Mouse (Mus musculus) common myeloid progenitor, adult 5-6 weeks (primary cell): ENCODE measurements at regions not wholly inside any gene's neighbourhood (a gene's known extent, or its start where the extent isn't known, plus 50 kb on each side); places are given as distances from the start of the nearest gene placed in this dataset.
A peak's percentile ranks its signal among the peaks of the same experiment; 100 is the strongest.

Source experiments
- ATAC-seq: replicated peaks from 2 replicates; pipeline ENCODE4 v1.8.0; 2016; ENCODE audit warnings: low read depth, mild to moderate bottlenecking, moderate TSS enrichment, inconsistent platforms; ENCODE audit not compliant: poor library complexity, severe bottlenecking

GRCm38 (mm10) chr15:36719241-36719640 is 288.3 kb downstream of the Zfp706 start:
- peak; percentile 68 for ATAC-seq

DNA sequence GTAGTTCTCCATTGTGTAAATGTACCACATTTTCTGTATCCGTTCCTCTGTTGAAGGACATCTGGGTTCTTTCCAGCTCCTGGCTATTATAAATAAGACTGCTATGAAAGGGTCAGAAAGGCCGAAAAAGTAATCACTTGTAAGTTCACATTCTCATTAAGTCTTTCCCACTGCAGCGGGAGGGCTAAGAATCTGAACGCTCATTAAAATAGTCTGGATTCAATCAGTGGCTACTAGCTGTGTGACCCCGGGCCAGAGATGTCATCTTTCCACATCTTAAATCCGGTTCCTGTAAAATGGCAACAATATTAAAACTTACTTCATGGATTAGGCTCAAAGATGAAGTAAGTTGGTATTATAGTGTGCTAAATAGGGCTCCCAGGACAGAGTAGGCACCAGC is 289.7 kb downstream of the Zfp706 start:
- no peak for ATAC-seq

DNA sequence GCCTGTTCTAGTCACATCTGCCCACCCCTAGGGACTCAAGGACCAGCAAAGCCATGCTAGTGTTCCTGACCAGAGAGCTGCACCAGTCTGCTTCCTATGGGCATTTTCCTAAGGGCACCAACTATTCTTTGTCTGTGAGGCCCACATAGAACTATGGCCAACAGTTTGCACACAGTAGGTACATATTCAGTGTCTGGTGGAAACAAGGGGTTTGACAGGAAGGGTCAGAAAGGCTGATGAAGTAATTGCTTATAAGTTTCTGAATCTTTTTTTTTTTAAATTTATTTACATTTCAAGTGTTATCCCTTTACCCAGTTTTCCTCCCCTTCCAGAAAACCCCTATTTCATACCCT is 290.9 kb downstream of the Zfp706 start:
- no peak for ATAC-seq

- peak; percentile 75 for ATAC-seq
Observed at GRCm38 (mm10) chr15:36715745-36716685, 291.6 kb downstream of the Zfp706 start.

DNA sequence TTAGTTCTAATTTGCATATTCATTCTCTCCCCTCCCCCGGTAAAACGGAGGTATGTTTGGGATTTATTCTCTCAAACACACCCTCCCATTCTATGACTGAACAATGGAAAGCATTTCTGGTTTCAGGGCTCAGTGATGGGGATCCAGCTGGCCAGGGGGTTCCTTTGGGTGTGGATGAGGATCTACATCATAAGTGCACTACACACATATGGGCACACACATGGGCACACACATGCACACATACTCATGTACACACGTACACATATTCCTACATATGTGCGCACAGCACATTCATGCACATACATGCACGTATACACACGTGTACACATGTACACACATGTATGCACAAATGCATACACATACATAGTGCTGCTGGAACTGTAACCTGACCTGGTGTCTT is 292.4 kb downstream of the Zfp706 start:
- no peak for ATAC-seq

DNA sequence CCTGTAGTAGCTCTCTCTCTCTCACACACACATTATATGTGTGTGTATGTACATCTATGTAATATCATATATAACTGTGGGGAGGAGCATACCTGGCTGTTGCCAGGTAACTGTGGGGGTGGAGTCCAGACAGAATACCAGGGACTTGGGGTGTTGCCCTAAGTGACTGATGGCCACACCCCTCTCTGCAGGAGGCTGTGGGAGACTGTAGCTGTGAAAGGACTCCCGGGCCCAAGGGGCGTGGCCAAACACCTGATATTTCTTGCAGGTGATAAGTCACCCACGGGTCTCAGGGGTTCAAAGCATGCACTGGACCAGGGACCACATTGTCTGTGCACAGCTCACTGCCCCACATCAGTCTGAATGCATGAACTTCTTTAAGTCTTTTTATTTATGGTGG is 297.8 kb downstream of the Zfp706 start:
- no peak for ATAC-seq

DNA sequence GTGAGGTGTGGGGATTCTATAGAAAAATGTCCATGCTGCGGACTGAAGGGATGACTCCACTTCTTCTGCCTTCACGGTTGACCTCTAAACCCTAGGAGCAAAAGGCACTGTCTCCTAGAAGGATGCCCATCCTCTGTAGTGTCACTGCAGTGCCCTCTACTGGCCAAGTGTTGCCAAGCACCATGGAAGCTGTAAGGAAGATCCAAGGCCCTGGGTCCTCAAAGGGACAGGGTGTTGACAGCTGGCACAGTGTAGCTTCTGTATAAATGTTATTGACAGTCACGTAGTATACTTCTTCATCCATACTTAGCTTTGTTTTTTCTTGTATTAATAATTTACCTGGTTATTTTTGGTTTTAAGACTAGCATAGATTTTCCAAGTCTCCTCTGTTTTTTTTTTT is 299.1 kb downstream of the Zfp706 start:
- ATAC-seq = peak; percentile 83

GRCm38 (mm10) chr15:36705990-36706389 is 301.6 kb downstream of the Zfp706 start:
- ATAC-seq = peak; percentile 86

DNA sequence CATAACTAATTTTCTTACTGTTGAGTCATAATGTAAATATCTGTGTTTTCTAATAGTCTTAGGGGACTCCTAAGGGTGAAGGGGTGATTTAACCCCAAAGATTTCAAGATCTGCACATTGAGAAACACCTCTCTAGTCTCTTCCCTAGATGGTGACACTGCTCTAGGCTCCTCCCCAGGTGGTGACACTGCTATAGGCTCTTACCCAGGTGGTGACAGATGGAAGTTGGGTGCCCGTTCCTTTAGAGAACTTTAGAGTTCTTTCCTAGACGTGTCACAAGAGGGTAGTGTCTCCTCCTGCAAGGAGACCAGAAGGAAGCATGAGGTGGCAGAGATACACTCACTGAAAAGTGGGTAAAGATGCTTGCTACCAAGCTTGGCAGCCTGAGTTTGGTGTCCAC is 302.2 kb downstream of the Zfp706 start:
- peak; percentile 47 for ATAC-seq

GRCm38 (mm10) chr15:36701846-36702245 is 305.7 kb downstream of the Zfp706 start:
- ATAC-seq = no peak

GRCm38 (mm10) chr15:36700196-36700595 is 307.4 kb downstream of the Zfp706 start:
- no peak for ATAC-seq

DNA sequence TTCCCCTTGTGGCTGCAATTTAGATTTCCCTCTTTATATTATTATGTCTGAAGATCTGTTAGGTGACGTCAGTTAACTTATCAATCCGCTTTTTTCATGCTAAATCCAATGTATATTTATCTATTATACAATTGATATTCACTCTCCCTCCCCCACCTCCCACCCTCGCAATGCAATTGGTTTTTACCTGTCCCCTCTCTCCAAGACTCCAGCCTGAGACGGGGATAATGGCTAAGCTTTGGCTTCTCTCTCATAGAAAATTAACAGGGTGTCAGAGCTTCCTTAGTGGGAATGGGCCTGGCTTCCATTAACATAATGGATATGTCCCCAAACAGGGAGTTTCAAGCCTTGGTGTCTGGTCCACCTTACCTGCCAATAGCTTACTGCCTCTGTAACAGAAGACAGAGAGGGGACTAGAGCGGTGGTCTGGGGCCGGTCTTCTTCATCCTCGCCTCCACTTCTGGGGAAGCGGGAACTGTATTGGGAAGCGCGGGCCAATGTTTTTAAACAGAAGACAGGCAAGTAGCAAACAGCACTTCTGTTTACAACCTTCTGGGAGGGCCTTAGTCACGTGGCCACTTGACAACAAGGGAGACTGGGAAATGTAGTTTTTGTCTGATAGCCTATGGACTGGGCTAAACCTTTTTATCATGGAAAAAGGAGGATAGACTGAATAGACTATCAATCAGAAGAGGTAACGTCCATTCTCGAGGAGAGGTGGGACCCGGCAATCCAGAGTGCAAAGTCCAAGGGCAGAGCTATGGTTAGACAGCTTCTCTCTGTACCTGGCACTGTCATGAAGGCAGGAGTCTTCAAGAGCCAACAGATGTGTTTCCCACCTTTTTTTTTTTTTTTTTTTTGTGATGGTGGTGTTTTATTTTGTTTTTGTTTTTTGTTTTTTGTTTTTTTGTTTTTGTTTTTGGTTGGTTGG is 312.1 kb downstream of the Zfp706 start:
- peak; percentile 87 for ATAC-seq

- ATAC-seq = 0 out of 2 replicates have a peak, but pooled peaks have one; percentile 19
Observed at GRCm38 (mm10) chr15:36691002-36691652, 316.4 kb downstream of the Zfp706 start.

DNA sequence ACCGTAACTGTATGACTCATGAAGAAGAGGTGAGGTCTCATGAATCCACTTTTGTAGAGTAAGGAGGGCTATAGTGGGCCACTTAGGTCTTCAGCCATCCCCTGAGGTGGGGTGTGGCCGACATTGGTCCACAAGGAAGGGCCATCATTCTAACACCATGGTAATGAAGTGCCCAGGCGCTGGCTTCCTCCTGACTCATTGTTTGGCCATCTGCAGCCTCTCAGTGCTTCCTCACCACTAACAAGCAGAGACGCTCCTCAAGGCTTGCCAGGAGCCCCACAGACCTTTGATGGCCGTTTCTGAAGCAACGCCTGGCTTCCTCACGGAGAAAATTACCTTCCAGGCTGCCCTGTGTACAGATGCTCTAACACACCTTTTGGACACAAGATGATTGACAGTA is 317.7 kb downstream of the Zfp706 start:
- no peak for ATAC-seq

DNA sequence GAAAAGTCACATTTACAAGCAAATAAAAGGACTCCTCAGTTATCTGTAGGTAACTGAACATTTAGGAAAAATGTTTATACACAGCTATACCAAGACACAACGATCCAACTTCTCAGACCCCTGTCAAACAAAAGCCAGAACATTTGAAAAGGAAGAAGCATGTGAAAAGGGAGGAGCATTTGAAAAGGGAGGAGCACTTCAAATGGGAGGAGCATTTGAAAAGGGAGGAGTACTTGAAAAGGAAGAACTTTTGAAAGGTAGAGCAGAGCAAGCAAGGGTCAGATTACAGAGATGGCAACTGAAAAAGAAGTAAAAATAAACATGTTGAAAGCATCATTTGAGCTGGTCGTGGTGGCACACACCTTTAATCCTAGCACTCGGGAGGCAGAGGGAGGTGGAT is 318.3 kb downstream of the Zfp706 start:
- ATAC-seq = no peak

- peak; percentile 14; the same call in 1 of the 2 replicates for ATAC-seq
Observed at GRCm38 (mm10) chr15:36688051-36688754, 319.4 kb downstream of the Zfp706 start.

DNA sequence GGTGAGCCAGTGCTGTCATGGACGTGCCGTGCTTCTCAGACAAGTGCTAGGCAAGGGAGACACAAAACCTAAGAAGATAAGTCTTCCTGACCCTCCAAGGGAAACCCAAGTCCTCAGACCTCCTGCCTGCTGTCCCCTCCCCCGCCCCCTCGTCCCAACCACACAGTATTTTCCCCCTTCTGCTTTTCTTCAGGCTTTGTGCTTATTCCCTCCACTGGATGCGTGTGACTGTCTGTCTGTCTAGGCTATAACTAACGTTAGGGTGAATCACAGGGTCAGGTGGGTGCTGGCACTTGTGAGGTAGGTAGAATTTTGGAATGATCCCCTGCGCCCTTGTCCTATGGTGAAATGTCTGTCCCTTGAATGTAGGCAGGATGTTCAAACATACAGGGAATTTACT is 322.9 kb downstream of the Zfp706 start:
- ATAC-seq = peak; percentile 59

GRCm38 (mm10) chr15:36682832-36683231 is 324.7 kb downstream of the Zfp706 start:
- 0 out of 2 replicates have a peak, but pooled peaks have one; percentile 39 for ATAC-seq

DNA sequence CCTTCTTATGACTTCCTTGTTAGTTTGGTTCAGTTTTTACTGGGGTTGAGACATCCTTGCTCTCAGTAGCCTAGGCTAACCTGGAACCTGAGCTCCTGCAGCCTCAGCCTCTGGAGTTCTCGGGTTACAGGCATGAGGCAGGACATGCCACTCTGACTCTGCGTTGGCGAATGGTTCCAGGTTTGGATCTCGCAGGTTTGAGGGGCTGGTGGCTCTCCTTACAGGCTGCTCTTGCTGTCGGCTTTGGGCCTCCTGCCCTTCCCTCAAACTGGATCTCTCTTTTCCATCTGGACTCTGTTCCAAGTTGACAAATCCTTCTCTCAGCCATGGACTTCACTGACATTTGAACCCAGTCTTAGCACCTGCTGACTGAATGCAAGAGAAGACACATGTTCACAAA is 325.4 kb downstream of the Zfp706 start:
- no peak for ATAC-seq
